Mouse (Mus musculus): ENCODE data around the gene Tll2. TPM values are rescaled to one million over a fixed set of nuclear protein-coding genes. Genes with fewer than 3 reads are reported as not detected.
A peak's percentile ranks its signal among the peaks of the same experiment; 100 is the strongest.

The Tll2 gene
- polyA plus RNA-seq, 1 experiment = not detected

DNA sequence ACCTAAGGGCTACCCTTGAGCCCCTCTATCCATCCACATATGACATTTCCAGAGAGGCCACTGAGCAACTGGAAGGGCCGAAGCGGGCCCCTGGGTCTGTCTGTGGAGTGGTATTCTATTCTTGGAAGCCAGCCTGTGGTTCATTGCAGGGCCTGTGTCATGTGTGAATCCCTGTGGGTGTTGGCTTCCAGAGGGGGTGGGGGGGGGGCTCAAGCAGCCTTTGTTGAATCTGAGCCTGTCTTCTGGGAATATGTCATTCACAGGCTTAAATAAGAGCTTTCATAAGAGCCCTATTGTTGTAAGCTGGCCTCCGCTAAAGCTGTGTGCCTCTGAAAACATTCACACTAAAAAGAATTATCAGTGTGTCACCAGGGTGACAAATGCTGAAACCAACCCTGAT, 125.0 kb downstream of the Tll2 start:
- no peak overlapping the region for H3K4me3 ChIP-seq (ENCODE audit: insufficient read depth, low read length)
- TF ChIP-seq CTCF (IDR thresholded peaks at IDR 0.05; ENCODE audit: borderline replicate concordance, insufficient read depth, low read length) (no peak), POLR2A (IDR thresholded peaks at IDR 0.05; ENCODE audit: low read depth, low read length) (no peak)
- no peaks in the 10 kb centered on the region for H3K4me1 ChIP-seq (ENCODE audit: control insufficient read depth, insufficient read depth, low read length)
- no peak overlapping the region for H3K27ac ChIP-seq (ENCODE audit: insufficient read depth, low read length)

DNA sequence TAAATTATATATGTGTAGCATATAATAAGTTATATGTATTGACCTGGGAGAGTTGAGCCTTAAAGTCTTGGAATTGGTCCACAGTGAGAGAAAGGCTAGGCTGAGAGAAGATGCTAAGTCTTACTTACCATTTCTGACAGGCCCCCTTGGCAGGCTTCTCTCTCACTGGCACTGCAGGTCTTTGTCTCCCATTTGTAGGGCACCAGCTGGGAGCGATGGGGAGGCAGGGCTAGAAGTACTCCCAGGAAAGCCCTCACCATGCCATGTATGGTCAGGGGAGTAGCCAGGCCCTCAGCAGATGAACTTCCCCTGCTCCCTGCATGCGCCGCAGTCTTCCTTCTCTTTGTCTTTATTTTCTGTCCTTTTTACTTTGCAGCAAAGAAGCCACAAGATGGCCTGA, 129.7 kb downstream of the Tll2 start, which contains the start of gene Opalin:
Gene Opalin, minus strand, starts transcription at position 208 of the 400 bp plus-strand sequence.
- no peak for TF ChIP-seq CTCF (IDR thresholded peaks at IDR 0.05; ENCODE audit: borderline replicate concordance, insufficient read depth, low read length)
- TF ChIP-seq POLR2A (IDR thresholded peaks at IDR 0.05; ENCODE audit: low read depth, low read length) = no peak
- Histone ChIP-seq H3K4me1 (ENCODE audit: control insufficient read depth, insufficient read depth, low read length) (no peaks in the 10 kb centered on the region), H3K27ac (ENCODE audit: insufficient read depth, low read length) (no peak within 1 kb of the TSS), H3K4me3 (ENCODE audit: insufficient read depth, low read length) (no peak within 1 kb of the TSS)

DNA sequence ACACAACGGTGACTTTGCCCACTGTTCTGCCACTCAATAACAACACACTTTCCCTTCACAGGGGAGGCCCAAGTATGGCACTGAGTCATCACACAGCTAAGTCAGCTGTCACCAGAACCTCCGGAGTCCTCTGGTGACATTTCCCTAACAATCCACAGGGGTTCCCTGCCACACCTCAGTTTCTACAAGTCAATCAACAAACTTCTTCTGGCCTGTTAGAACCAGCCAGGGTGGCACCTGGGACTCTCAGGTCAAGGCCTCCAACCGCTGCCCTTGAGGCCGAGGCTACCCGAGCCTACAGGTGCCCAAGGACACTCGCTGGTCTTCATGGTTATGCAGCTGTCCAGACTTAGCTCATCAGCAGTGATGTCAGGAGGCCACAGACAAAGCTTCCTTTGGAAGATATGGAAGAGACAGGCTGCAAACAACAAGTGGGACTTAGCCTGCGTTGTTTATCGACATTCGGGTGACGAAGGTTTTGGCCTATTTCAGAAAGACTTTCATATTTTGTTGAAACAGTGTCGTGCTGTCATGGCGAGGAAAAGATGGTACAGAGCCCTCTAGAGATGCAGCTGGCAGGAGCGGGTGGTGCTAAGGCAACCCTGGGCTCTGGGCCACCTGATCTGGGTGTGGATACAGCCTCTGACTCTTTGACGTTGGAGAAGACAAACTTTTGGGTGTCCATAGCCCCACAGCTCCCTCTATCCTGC, 132.7 kb downstream of the Tll2 start:
- no peak overlapping the region for H3K4me3 ChIP-seq (ENCODE audit: insufficient read depth, low read length)
- no peak overlapping the region for H3K27ac ChIP-seq (ENCODE audit: insufficient read depth, low read length)
- TF ChIP-seq CTCF (IDR thresholded peaks at IDR 0.05; ENCODE audit: borderline replicate concordance, insufficient read depth, low read length) (no peak), POLR2A (IDR thresholded peaks at IDR 0.05; ENCODE audit: low read depth, low read length) (no peak)
- no peaks in the 10 kb centered on the region for H3K4me1 ChIP-seq (ENCODE audit: control insufficient read depth, insufficient read depth, low read length)

DNA sequence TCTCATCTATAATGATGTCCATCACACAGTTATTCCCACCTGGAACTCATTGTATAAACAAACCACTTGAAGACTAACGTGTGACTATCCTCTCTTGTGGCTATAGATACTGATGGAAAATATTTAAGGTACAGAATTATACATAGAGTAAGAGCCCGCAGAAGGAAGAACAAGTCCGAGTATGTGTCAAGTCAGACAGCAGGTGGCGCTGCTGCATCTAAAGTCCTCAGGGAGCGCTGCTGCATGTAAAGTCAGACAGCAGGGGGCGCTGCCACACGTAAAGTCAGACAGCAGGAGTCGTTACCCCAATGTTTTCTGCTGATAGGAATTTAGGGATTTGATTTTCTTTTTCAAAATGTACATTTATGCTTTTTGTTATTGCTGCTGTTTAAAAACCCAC, 135.1 kb downstream of the Tll2 start:
- no peak for TF ChIP-seq POLR2A (IDR thresholded peaks at IDR 0.05; ENCODE audit: low read depth, low read length)
- TF ChIP-seq CTCF (IDR thresholded peaks at IDR 0.05; ENCODE audit: borderline replicate concordance, insufficient read depth, low read length) = peak; percentile 100
- H3K27ac ChIP-seq (ENCODE audit: insufficient read depth, low read length) = no peak overlapping the region

GRCm38 (mm10) chr19:41054702-41055101, 151.9 kb downstream of the Tll2 start:
- no peak overlapping the region for H3K27ac ChIP-seq (ENCODE audit: insufficient read depth, low read length)
- H3K4me3 ChIP-seq (ENCODE audit: insufficient read depth, low read length) = no peak overlapping the region
- H3K4me1 ChIP-seq (ENCODE audit: control insufficient read depth, insufficient read depth, low read length) = no peaks in the 10 kb centered on the region
- no peak for TF ChIP-seq POLR2A (IDR thresholded peaks at IDR 0.05; ENCODE audit: low read depth, low read length)
- no peak for TF ChIP-seq CTCF (IDR thresholded peaks at IDR 0.05; ENCODE audit: borderline replicate concordance, insufficient read depth, low read length)

More for the DNA sequence above, 135.1 kb downstream of the Tll2 start:
- Histone ChIP-seq H3K4me3 (ENCODE audit: insufficient read depth, low read length) (no peak overlapping the region), H3K4me1 (ENCODE audit: control insufficient read depth, insufficient read depth, low read length) (no peaks in the 10 kb centered on the region)

DNA sequence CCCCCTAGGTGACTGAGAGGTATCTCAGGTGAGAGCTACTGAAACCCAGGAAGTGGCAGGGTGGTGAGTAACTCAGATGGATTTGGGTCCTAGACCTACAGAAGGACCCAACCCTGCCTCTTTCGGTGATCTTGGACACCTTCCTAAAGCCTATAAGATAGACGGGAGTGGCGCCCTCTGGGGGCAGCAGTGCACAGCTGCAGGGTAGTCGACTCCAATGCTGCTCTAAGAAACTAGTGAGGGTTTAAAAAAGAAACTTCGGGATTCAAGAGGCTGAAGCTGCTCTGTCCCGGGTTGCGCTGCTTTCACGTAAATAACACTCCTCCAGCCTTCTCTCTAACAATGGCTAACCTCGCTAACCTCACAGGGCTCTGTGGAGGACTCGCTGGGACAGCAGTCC, 153.1 kb downstream of the Tll2 start:
- Histone ChIP-seq H3K27ac (ENCODE audit: insufficient read depth, low read length) (no peak overlapping the region), H3K4me3 (ENCODE audit: insufficient read depth, low read length) (no peak overlapping the region), H3K4me1 (ENCODE audit: control insufficient read depth, insufficient read depth, low read length) (no peaks in the 10 kb centered on the region)
- TF ChIP-seq CTCF (IDR thresholded peaks at IDR 0.05; ENCODE audit: borderline replicate concordance, insufficient read depth, low read length) (no peak), POLR2A (IDR thresholded peaks at IDR 0.05; ENCODE audit: low read depth, low read length) (no peak)

GRCm38 (mm10) chr19:41052247-41052646, 154.4 kb downstream of the Tll2 start:
- Histone ChIP-seq H3K27ac (ENCODE audit: insufficient read depth, low read length) (no peak overlapping the region), H3K4me1 (ENCODE audit: control insufficient read depth, insufficient read depth, low read length) (no peaks in the 10 kb centered on the region), H3K4me3 (ENCODE audit: insufficient read depth, low read length) (no peak overlapping the region)
- TF ChIP-seq CTCF (IDR thresholded peaks at IDR 0.05; ENCODE audit: borderline replicate concordance, insufficient read depth, low read length) = no peak
- no peak for TF ChIP-seq POLR2A (IDR thresholded peaks at IDR 0.05; ENCODE audit: low read depth, low read length)

DNA sequence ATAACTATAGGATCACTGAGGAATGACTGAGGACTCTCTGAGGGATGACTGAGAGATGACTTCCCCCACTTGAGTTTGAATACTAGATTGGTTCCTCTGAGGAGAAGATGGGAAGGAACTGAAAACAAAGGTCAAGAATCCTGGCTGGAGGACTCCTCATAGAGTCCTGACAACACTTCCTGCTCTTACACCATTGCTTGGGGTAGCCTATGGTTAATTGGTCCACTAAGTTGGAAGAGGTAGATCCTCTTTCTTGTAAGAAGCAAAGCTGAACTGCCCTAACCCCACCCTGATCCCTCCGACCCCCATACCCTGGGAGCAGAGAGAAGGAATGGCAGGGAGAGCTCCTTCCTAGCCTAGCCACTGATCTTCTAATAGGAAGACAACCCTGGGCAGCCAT, 154.9 kb downstream of the Tll2 start:
- Histone ChIP-seq H3K27ac (ENCODE audit: insufficient read depth, low read length) (no peak overlapping the region), H3K4me1 (ENCODE audit: control insufficient read depth, insufficient read depth, low read length) (no peaks in the 10 kb centered on the region), H3K4me3 (ENCODE audit: insufficient read depth, low read length) (no peak overlapping the region)
- TF ChIP-seq POLR2A (IDR thresholded peaks at IDR 0.05; ENCODE audit: low read depth, low read length) = no peak
- no peak for TF ChIP-seq CTCF (IDR thresholded peaks at IDR 0.05; ENCODE audit: borderline replicate concordance, insufficient read depth, low read length)

DNA sequence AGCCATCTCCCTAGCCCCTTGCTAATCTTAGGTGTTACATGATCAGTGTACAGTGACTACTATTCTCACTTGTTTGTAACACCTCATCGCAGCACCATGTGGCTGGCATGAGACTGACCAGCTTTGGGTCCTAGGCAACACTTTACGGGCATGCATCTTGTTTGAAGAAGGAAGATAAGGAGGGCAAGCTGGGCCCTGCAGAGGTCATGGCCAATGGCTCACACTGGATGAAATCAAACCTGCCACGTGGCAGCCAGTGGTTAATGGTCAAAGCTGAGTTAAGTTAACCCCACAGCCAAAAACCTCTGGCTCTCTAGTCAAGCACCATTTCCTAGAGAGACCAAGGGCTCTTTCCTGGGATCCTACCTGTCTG, 158.5 kb downstream of the Tll2 start:
- H3K27ac ChIP-seq (ENCODE audit: insufficient read depth, low read length) = no peak overlapping the region
- H3K4me3 ChIP-seq (ENCODE audit: insufficient read depth, low read length) = no peak overlapping the region
- no peaks in the 10 kb centered on the region for H3K4me1 ChIP-seq (ENCODE audit: control insufficient read depth, insufficient read depth, low read length)
- no peak for TF ChIP-seq CTCF (IDR thresholded peaks at IDR 0.05; ENCODE audit: borderline replicate concordance, insufficient read depth, low read length)
- no peak for TF ChIP-seq POLR2A (IDR thresholded peaks at IDR 0.05; ENCODE audit: low read depth, low read length)

DNA sequence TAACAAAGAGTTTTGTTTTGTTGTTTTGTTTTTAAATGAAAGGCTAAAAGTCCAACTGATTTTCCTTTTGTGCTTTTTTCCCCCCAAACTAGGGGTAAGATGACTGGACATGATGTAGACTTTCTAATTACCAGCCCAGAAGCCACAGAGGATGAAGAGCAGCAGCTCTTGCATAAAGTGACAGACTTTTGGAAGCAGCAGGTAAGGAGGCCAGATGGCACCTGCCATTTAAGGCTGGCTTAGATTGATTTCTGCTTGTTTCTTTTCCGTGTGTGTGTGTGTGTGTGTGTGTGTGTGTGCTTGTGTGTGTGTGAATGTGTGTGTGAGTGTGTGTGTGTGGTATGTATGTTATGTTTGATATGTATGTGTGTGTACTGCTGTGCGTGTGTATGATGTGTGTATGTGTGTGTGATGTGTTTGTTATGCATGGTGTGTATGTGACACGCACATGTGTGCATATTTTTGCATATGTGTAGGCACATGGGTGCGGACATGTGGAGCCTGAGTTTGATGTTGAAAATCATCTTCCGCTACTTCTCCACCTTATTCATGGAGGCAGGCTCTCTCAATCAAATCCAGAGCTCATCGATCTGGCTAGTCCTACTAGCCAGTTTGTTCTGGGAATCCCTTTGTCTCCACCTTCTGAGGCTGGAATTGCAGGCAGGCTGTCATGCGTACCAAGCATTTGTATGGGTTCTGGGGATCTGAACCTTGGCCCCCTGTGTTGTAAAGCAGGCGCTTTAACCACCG, 159.0 kb downstream of the Tll2 start:
- H3K4me1 ChIP-seq (ENCODE audit: control insufficient read depth, insufficient read depth, low read length) = no peaks in the 10 kb centered on the region
- H3K27ac ChIP-seq (ENCODE audit: insufficient read depth, low read length) = no peak overlapping the region
- H3K4me3 ChIP-seq (ENCODE audit: insufficient read depth, low read length) = no peak overlapping the region
- TF ChIP-seq CTCF (IDR thresholded peaks at IDR 0.05; ENCODE audit: borderline replicate concordance, insufficient read depth, low read length) (no peak), POLR2A (IDR thresholded peaks at IDR 0.05; ENCODE audit: low read depth, low read length) (no peak)
